Mouse (Mus musculus): ENCODE measurements around the gene Slf2. TPM values are rescaled to one million over a fixed set of nuclear protein-coding genes. Genes with fewer than 3 reads are reported as not detected.

The Slf2 gene
- total RNA-seq, 2 experiments from 2014 or later: 10.5 to 12.5 TPM

- DNase-seq: no peak
- intact Hi-C loops (cut with DNase I): no loop called here
Measured at GRCm38 (mm10) chr19:44905316-44905715, 25.6 kb upstream of the Slf2 start.

- intact Hi-C loops (cut with DNase I): no loop called here
Measured at GRCm38 (mm10) chr19:44907851-44908690, 22.9 kb upstream of the Slf2 start.

DNA sequence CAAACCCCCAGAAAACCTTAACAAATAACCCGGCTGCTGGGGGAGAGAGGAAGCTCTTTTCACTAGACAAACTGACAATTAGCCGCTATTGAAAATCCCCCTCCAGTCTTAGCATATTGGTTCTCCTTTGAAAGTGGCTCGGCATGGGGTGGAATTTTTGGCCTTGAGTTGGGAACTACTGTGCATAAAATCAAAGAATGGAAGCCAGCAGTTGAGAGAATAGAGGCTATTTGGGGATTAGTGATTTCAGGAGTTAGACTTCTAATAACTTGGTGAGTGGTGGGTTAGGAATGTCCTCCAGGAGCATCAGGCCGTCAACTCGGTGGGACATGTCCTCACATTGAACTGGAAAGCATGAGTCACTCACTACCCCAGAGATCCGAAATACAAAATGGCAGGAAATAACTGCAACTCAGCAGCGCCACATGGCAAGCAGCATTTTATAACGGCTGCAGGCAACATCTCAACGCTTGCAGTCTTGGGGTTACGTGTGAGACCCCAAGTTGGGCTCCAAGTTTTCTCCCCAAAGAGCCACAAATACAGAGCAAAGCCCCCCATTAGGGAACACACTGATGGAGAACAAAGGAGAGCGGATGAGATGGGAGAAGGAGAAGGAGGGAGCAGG lies 22.0 kb upstream of the Slf2 start:
- DNase-seq: no peak
- intact Hi-C loops (cut with DNase I): no loop called here

More at GRCm38 (mm10) chr19:44907851-44908690, 22.9 kb upstream of the Slf2 start:
- DNase-seq: no peak

DNA sequence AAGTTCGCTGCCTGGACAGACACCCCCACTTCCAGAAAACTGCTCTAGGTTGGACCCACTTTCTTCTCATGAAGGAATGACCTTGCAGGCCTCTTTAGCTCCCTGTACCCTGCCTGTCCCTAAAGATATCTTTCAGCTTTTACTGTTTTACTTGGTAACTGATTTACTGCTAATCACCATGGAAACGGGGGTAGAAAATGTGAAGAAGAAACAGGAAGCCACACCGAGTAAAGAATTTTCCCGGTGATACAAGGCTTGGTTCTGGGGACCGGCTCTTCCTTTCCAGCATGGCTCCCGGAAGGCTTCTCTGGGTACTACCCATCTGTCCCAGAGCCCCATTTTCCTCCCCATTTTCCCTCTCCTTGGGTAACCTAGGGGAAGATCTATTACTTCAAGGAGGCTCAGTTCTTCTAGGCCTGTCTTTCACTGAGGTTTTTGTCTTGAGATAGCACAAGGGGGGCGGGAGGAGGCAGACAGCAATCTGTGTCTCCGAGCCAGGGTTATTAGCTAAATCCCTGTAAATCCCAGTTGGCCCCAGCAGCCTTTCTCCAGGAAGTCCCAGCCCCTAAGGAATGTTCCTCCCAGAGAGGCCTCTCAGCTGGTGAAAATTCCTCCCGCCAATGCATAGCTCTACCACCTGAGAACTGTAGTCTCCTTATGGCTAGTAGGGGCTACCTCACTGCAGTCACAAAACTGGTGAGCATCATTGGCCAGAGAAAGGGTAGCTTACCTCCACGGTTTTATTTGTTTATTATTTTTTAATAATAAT lies 16.3 kb upstream of the Slf2 start:
- intact Hi-C loops (cut with DNase I): no loop called here
- no peak for DNase-seq

GRCm38 (mm10) chr19:44918171-44918570 lies 12.8 kb upstream of the Slf2 start:
- intact Hi-C loops (cut with DNase I): no loop called here
- DNase-seq: no peak

- intact Hi-C loops (cut with DNase I): no loop called here
Measured at GRCm38 (mm10) chr19:44921466-44922139, 9.3 kb upstream of the Slf2 start.

GRCm38 (mm10) chr19:44922521-44922920 lies 8.4 kb upstream of the Slf2 start:
- no peak for DNase-seq
- intact Hi-C loops (cut with DNase I): no loop called here

More at GRCm38 (mm10) chr19:44921466-44922139, 9.3 kb upstream of the Slf2 start:
- DNase-seq: no peak

DNA sequence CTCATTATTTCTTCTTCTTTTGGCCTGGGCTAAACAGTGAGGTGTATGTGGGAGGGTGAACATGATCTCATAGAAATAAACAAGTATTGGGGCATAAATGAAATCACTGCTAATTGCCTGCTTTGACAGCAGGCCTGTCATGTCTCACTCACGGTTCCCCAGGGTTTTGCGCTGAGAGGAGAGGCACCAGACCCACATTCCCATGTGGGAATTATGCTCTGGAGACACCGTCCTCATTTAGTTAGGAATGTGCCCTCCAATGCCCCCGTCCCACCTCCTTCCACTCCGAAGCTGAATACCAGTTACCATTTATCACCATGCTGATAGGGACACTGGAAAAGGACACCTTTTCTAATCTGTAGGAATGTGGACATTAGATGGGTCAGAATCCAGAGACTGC lies 6.3 kb upstream of the Slf2 start:
- intact Hi-C loops (cut with DNase I): no loop called here

GRCm38 (mm10) chr19:44926781-44927180 lies 4.2 kb upstream of the Slf2 start:
- intact Hi-C loops (cut with DNase I): no loop called here
- DNase-seq: no peak

More for the DNA sequence above, 6.3 kb upstream of the Slf2 start:
- DNase-seq: no peak

- intact Hi-C loops (cut with DNase I): no loop called here
- no peak for DNase-seq
Measured at GRCm38 (mm10) chr19:44927250-44927649, 3.7 kb upstream of the Slf2 start.

GRCm38 (mm10) chr19:44928185-44928584 lies 2.8 kb upstream of the Slf2 start:
- intact Hi-C loops (cut with DNase I): no loop called here
- no peak for DNase-seq

DNA sequence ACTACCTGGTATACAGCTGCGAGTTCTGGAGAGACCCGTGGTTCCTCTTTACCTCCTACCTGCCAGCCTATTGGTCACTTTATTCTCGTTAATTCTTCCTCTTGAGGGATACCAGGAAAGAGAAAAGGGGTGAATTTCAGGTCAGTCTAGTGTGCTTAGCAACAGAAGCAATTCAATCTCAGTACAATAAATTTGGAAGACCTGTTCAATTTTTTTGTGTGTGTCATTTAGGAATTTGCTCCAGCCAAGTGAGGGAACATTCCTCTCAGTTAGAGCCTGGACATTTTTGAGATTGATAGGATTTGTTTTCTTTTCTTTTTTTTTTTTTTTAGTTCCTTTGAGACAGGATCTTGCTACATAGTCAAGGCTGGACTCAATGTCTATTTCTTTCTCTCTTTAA lies 1.7 kb upstream of the Slf2 start:
- no peak for DNase-seq
- intact Hi-C loops (cut with DNase I): no loop called here

GRCm38 (mm10) chr19:44929663-44930062 lies 1.3 kb upstream of the Slf2 start:
- DNase-seq: no peak
- intact Hi-C loops (cut with DNase I): no loop called here

- intact Hi-C loops (cut with DNase I): no loop called here
- no peak for DNase-seq
Measured at GRCm38 (mm10) chr19:44930122-44930521, 829 bp upstream of the Slf2 start.

DNA sequence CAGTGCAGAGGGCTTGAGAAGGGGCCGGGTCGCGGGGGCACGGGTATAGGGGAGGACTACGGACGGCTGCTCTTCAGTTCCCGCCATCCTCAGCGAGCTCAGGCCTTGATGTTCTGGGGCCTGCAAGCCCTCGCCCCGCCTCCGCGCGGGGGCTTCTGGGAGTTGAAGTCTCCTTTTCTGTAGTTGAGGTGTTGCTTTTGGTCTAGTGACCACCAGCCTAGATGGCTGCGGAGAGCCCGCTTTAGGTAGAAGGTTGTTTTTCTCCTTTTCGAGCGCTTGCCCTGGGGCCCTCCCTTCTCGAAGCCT lies 456 bp downstream of the Slf2 start:
- intact Hi-C loops (cut with DNase I): no loop called here
- DNase-seq: peak; percentile 75 to 77

DNA sequence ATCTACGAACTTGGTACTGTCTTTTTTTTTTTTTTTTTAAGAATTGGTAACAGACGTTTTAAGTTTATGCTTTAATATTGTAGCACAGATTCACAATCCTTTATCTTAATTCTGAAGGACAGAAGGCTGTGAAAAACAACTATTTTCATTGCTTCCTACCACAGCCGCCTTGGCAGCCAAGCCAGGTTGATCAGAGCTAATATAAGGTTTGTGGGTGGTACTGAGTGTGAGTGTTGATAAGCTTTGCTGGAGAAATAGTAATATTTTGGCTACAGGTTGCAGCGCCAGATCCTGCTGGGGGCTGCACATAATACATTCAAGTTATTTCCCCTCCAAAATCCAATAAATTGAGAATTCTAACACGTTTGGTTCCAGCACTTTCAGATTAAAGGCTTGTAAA lies 1.1 kb downstream of the Slf2 start:
- no peak for DNase-seq
- intact Hi-C loops (cut with DNase I): no loop called here

- intact Hi-C loops (cut with DNase I): no loop called here
- no peak for DNase-seq
Measured at GRCm38 (mm10) chr19:44933136-44933535, 2.2 kb downstream of the Slf2 start.

DNA sequence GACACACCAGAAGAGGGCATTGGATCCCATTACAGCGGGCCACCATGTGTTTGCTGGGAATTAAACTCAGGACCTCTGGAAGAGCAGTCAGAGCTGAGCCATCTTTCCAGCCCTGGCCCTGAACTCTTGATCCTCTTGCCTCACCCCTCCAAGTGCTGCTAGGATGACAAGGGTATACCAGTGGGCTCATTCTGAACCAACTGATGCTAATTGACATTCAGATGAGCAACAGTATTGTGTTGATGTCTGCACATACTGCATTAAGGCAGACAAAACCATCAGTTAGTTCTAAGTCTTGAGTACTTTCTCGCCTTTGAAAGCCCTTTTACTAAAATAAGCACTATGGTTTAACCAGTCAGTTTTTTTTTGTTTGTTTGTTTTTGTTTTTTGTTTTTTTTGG lies 28.7 kb downstream of the Slf2 start:
- DNase-seq: no peak
- intact Hi-C loops (cut with DNase I): no loop called here

DNA sequence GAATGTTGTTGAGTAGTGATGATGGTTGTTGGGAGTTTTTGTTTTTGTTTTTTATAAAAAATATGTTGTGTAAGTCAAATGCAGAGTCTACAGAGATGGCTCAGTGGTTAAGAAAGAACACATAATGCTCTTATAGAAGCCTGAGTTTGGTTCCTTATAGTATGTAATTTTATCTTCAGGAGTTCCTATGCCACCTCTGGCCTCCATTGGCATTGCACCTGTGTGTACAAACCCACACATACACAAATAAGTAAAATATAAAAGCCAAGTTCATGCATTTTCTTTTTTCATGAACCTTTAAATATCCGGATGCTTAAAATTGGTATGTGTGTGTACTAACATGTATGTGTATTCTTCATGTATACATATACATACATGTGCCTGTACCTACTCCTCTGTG lies 35.0 kb downstream of the Slf2 start:
- DNase-seq: no peak
- intact Hi-C loops (cut with DNase I): no loop called here

- intact Hi-C loops (cut with DNase I): no loop called here
- DNase-seq: no peak
Measured at GRCm38 (mm10) chr19:44968329-44968728, 37.4 kb downstream of the Slf2 start.

DNA sequence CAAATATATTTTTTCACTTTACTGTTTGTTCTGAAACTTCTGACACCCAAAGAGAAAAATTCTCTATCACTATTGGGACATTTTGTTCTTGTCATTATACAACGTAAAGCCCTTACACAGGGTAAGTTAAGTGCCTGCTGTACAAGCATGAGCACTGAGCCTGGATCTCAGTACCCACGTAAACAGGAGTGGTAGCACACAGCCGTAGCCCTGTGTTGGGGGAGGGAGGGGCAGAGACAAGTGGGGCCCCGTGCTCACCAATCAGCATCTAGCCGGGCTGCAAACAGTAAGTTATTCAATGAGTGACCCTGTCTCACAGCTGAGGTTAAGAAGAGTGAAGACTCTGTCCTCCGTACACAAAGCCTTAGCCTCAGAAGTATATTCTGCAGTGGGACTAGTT lies 45.7 kb downstream of the Slf2 start:
- no peak for DNase-seq
- intact Hi-C loops (cut with DNase I): no loop called here
